Mouse (Mus musculus) neural tube, embryonic 15.5 days (tissue): Measurements from ENCODE around the gene Mxd3. TPM values are rescaled to one million over a fixed set of nuclear protein-coding genes. Genes with fewer than 3 reads are reported as not detected.

Experiments used
- ATAC-seq: fragments of 200-750 bp; cut with Nextera tagmentation; 2 replicates; pipeline ENCODE4 v1.8.0; 2017; ENCODE audit warnings: mild to moderate bottlenecking, moderate TSS enrichment, moderate library complexity; ENCODE audit not compliant: low FRiP score
- H3K27ac ChIP-seq: fragments of 300-500 bp; sonication (generic); replicated peaks from 2 replicates; pipeline ENCODE4 v1.5.1; 2015; ENCODE audit warnings: mild to moderate bottlenecking, inconsistent platforms
- H3K27me3 ChIP-seq: fragments of 300-500 bp; sonication (generic); replicated peaks from 2 replicates; pipeline ENCODE4 v1.6.1; 2015; ENCODE audit warnings: inconsistent platforms
- H3K36me3 ChIP-seq: fragments of 300-500 bp; sonication (generic); 2 replicates; pipeline ENCODE4 v1.6.1; 2015; ENCODE audit warnings: inconsistent platforms
- H3K4me1 ChIP-seq: fragments of 300-500 bp; sonication (generic); 2 replicates; pipeline ENCODE4 v1.6.1; 2015; ENCODE audit warnings: inconsistent platforms
- H3K4me2 ChIP-seq: fragments of 300-500 bp; sonication (generic); 2 replicates; pipeline ENCODE4 v1.6.1; 2015; ENCODE audit warnings: inconsistent platforms, mild to moderate bottlenecking, moderate library complexity
- H3K4me3 ChIP-seq: fragments of 300-500 bp; sonication (generic); replicated peaks from 2 replicates; pipeline ENCODE4 v1.5.1; 2015; ENCODE audit warnings: mild to moderate bottlenecking, inconsistent platforms
- H3K9ac ChIP-seq: fragments of 300-500 bp; sonication (generic); replicated peaks from 2 replicates; pipeline ENCODE4 v1.6.1; 2015; ENCODE audit warnings: mild to moderate bottlenecking, inconsistent platforms
- H3K9me3 ChIP-seq: fragments of 300-500 bp; sonication (generic); replicated peaks from 2 replicates; pipeline ENCODE4 v1.6.1; 2016; ENCODE audit warnings: inconsistent platforms
- WGBS: fragments of 180-500 bp; shearing (Covaris S2); methylation state at CpG from one replicate; pipeline ENCODE4 v1.1.7; 2015; ENCODE audit warnings: mixed read lengths; 5-methylcytosine and 5-hydroxymethylcytosine counted together
- polyA plus RNA-seq: library from polyadenylated mRNA; unstranded; fragments of >200 nt; fragmentation: Nextera tagmentation; extraction: Ambion mirVana; gene quantifications from 2 replicates; pipeline ENCODE4 v1.2.1, GENCODE M21; 2015

The Mxd3 gene
- polyA plus RNA-seq, 1 experiment from 2014 or later, result 9.3 TPM

DNA sequence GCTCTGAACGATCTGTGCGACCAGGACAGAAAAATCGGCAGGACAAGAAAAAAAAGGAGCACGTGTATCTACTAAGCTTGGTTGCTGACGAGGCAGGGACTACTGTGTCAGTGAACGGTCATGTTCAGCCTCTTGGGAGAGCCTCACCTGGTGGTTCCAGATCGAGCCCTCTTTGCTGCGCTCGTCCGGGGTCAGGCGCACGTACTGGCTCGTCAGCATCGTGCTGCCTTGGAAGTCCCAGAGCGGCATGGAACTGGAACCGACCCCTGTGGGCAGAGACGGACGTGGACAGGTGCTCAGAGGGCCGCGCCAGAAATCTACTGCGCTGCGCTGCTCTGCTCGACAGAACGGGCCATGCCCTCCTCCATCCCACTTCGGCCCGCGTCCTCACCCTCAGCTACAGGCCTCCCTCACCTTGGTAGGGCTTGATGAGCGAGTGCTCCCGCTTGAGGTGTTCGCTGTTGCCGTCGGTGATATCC, 32.4 kb upstream of the Mxd3 start:
- peaks cover 21% of the 10 kb centered on the region for H3K36me3 ChIP-seq
- peak; percentile 51 for ATAC-seq
- H3K9me3 ChIP-seq, result no peaks in the 10 kb centered on the region
- under 1% methylated on average over 32 of the region's 32 CpGs for WGBS
- peak overlapping the region; percentile 90 for H3K4me2 ChIP-seq
- H3K9ac ChIP-seq, result peak overlapping the region; percentile 89
- peak overlapping the region; percentile 98 for H3K4me3 ChIP-seq
- peaks cover 37% of the 10 kb centered on the region for H3K4me1 ChIP-seq
- H3K27me3 ChIP-seq, result peaks cover 8% of the 10 kb centered on the region
- H3K27ac ChIP-seq, result peak overlapping the region; percentile 87

DNA sequence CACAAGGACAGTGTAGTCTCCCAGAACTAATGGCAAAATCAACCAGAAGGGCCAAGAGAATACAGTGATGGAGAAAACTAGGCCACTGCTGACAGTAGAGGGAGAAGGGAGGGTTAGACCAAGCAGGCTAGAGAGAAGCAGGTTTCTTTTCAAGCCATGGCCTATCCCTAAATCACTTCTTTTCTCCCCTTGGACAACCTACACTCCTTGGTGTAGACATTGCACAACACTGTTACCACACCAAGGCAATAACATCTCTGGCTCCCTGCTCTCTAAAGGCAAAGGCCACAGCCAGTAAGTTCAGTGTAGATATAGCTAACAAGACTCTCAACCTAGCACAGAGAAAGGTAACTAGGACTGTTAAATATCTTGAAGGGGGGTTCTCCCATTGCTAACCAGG, 31.5 kb upstream of the Mxd3 start:
- H3K9me3 ChIP-seq, result no peaks in the 10 kb centered on the region
- H3K4me1 ChIP-seq, result peaks cover 37% of the 10 kb centered on the region
- ATAC-seq, result no peak
- H3K27ac ChIP-seq, result no peak overlapping the region
- H3K4me2 ChIP-seq, result peak overlapping the region; percentile 90
- H3K36me3 ChIP-seq, result peaks cover 21% of the 10 kb centered on the region
- peak overlapping the region; percentile 89; the same call in 1 of the 2 replicates for H3K9ac ChIP-seq
- peaks cover 5% of the 10 kb centered on the region for H3K27me3 ChIP-seq
- peak overlapping the region; percentile 98 for H3K4me3 ChIP-seq

DNA sequence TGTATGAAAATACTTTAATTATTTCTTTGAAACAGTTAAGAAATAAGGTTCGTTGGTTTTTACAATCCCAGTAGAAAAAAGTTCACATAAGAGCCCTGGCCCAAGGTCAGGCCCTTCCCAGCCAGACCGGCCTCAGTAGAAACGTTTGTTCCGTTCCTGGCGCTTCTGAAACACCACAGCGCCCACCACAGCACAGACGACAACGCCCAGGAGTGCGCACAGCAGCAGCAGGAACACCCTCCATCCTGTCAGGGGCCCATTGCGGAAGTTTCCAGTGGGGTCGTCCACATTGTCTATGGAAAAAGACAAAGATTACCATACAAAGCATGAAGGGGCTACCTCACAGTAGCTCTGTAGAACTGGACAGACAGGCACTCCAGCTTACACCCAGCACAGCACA, 17.1 kb upstream of the Mxd3 start:
- 90% methylated on average over 11 of the region's 11 CpGs for WGBS
- no peak for ATAC-seq
- peaks cover 78% of the 10 kb centered on the region for H3K36me3 ChIP-seq

DNA sequence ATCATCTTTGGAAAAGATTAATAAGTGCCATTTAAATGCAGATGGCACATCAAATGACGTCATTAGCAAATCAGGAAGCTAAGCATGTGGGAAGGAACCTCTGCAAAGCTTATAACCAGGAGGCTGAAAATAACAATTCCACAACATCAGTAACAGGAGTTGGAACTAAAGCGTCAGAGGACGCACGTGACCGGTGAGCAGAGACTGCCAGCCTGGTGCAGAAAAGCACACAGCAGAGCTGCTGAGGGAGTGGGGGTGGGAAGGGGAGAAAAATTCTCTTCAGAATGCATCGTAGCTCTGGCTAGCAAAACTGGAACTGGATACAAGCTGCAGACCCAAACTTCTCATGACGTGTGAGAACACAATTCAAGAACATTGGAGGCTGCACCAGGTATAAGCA, 14.7 kb upstream of the Mxd3 start:
- peaks cover 56% of the 10 kb centered on the region for H3K36me3 ChIP-seq
- 91% methylated on average over 7 of the region's 7 CpGs for WGBS
- no peak overlapping the region for H3K27ac ChIP-seq

More for the DNA sequence above, 17.1 kb upstream of the Mxd3 start:
- no peak overlapping the region for H3K27ac ChIP-seq
- H3K27me3 ChIP-seq, result no peaks in the 10 kb centered on the region
- no peaks in the 10 kb centered on the region for H3K9me3 ChIP-seq
- H3K9ac ChIP-seq, result no peak overlapping the region
- H3K4me1 ChIP-seq, result no peaks in the 10 kb centered on the region
- H3K4me2 ChIP-seq, result no peak overlapping the region
- H3K4me3 ChIP-seq, result no peak overlapping the region

DNA sequence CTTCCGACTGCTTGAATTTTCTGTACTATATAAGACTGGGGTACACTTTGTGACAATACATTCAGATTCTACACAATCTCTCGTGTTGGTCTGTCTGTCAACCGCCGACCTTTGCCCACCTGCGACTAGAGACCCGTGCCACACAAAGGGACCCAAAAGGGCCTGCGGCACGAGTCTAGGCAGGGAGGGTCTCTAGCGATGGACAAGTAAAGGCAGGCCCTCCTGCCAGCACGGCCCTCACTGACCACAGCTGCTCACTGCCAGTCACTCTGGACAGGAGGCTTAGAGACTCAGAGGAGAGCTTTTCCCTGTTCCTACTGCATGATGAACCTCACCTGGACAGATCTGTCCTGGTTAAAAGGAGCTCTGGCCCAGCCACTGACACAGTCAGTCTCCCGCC, 12.8 kb upstream of the Mxd3 start:
- Histone ChIP-seq H3K36me3 (peaks cover 39% of the 10 kb centered on the region), H3K9me3 (no peaks in the 10 kb centered on the region), H3K4me2 (no peak overlapping the region), H3K9ac (no peak overlapping the region), H3K27ac (no peak overlapping the region), H3K27me3 (no peaks in the 10 kb centered on the region), H3K4me1 (no peaks in the 10 kb centered on the region), H3K4me3 (no peak overlapping the region)
- no peak for ATAC-seq
- WGBS, result 54% methylated on average over 11 of the region's 11 CpGs

More for the DNA sequence above, 14.7 kb upstream of the Mxd3 start:
- H3K4me2 ChIP-seq, result no peak overlapping the region
- H3K4me3 ChIP-seq, result no peak overlapping the region
- H3K9me3 ChIP-seq, result no peaks in the 10 kb centered on the region
- no peaks in the 10 kb centered on the region for H3K4me1 ChIP-seq
- no peaks in the 10 kb centered on the region for H3K27me3 ChIP-seq
- no peak for ATAC-seq
- H3K9ac ChIP-seq, result no peak overlapping the region

DNA sequence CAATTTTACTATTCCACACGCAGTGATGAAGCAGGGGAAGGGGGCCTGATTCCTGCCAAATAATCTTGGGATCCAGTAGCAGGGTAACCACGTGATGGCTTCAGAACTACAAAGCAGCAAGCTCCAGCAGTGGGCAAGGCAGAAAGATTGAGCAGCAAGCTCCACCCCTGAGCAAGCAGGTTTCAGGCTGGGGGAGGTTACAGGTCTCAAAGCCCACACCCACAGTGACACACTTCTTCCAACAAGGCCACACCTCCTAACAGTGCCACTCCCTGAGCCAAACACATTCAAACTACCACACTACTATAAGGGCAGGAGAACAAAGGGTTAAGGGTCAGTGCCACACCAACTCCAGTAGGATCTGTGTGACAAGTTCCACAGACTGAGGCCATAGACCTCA, 9.6 kb upstream of the Mxd3 start:
- ATAC-seq, result no peak
- Histone ChIP-seq H3K9me3 (no peaks in the 10 kb centered on the region), H3K4me2 (no peak overlapping the region), H3K4me1 (no peaks in the 10 kb centered on the region), H3K27me3 (no peaks in the 10 kb centered on the region), H3K4me3 (no peak overlapping the region), H3K27ac (no peak overlapping the region), H3K36me3 (peaks cover 7% of the 10 kb centered on the region), H3K9ac (no peak overlapping the region)
- 43% methylated on average over 2 of the region's 2 CpGs for WGBS

DNA sequence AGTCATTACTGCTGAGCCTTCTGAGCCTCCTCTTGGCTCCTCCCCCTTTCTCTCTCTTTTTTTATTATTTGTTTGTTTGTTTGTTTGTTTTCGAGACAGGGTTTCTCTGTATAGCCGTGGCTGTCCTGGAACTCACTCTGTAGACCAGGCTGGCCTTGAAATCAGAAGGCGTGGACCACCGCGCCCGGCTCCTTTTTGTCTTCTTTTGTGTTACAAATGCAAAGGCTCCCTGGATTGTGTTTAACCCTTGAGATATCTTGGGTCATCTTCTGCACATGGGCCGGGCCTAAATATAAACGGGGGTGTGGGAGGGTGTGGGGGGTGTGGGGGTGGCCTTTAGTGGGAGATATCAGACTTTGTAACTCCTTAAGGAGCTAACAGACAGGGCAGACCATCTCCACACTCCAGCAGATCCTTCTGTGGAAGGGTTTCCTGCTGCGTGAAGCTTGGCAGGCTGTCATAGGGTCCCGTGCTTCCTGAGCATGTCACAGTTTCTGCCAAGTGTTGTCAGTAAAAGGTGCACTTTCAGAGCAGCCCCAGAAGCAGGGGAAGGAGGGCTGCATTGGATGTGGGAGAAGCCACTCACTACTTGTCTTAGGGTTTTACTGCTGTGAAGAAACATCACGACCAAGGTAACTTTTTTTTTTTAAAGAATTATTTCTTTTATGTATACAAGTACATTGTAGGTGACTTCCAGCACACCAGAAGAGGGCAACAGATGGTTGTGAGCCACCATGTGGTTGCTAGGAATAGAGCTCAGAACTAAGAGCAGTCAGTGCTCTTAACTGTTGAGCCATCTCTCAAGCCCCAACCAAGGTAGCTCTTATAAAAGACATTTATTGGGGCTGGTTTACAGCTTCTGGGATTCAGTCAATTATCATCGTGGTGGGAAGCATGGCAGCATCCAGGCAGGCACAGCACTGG, 8.8 kb upstream of the Mxd3 start:
- no peak overlapping the region for H3K9ac ChIP-seq
- H3K4me1 ChIP-seq, result no peaks in the 10 kb centered on the region
- no peak overlapping the region for H3K27ac ChIP-seq
- H3K36me3 ChIP-seq, result no peaks in the 10 kb centered on the region
- no peaks in the 10 kb centered on the region for H3K27me3 ChIP-seq
- H3K4me3 ChIP-seq, result no peak overlapping the region
- ATAC-seq, result no peak
- no peak overlapping the region for H3K4me2 ChIP-seq
- 61% methylated on average over 12 of the region's 12 CpGs for WGBS
- no peaks in the 10 kb centered on the region for H3K9me3 ChIP-seq

DNA sequence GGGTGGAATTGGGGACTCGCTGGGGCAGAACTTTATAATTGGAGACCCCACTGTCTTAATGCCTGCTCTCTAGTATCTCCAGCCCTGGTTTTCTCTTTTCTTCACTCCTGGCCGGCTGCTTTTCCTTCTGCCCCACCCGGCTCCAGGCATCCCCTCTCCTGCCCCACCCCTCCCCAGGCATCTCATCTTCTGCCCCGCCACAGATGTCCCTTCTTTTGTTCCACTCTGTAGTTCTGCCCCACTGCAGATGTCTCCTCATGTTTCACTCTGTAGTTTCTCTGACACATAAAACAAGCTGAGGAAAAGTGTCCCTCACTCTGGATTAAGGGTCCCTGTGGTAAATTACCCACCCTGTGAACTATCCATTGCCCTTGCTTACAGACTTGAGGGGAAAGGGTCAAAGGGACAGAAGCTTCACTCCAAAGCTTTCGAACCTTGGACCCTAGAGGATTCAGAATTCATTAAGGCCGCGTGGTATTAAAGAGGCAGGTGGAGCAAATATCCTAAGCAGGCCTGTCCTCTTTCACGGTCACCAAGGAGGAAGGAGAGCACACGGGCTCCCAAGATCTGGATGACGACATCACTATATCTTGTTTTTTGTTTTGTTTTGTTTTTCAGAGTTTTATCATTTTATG, 7.8 kb upstream of the Mxd3 start:
- Histone ChIP-seq H3K4me3 (no peak overlapping the region), H3K27ac (no peak overlapping the region), H3K4me1 (no peaks in the 10 kb centered on the region), H3K4me2 (no peak overlapping the region), H3K27me3 (no peaks in the 10 kb centered on the region), H3K9ac (no peak overlapping the region), H3K36me3 (no peaks in the 10 kb centered on the region), H3K9me3 (no peaks in the 10 kb centered on the region)
- 72% methylated on average over 10 of the region's 10 CpGs for WGBS
- no peak for ATAC-seq

DNA sequence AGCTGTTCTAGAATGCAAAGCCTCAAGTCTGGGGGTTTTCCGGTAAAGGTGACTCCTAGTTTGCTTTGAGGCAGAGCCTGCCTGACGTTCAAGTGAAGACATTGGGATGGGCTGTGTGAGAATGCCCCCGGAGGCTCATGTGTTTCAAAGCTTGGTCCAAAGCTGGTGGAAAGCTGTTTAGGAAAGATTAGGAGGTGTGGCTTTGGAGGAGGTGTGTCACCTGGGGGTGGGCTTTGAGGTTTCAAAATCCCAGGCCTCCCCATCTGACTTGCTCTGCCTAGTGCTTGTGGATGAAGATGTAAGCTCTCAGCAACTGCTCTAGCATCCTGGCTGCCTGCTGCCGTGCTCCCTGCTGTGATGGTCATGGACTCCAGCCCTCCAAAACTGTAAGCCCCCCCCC, 6.1 kb upstream of the Mxd3 start:
- Histone ChIP-seq H3K4me1 (peaks cover 3% of the 10 kb centered on the region), H3K36me3 (no peaks in the 10 kb centered on the region), H3K9me3 (no peaks in the 10 kb centered on the region), H3K27me3 (no peaks in the 10 kb centered on the region), H3K4me3 (no peak overlapping the region), H3K27ac (no peak overlapping the region), H3K9ac (no peak overlapping the region), H3K4me2 (no peak overlapping the region)
- ATAC-seq, result no peak
- WGBS, result 82% methylated on average over 4 of the region's 4 CpGs

DNA sequence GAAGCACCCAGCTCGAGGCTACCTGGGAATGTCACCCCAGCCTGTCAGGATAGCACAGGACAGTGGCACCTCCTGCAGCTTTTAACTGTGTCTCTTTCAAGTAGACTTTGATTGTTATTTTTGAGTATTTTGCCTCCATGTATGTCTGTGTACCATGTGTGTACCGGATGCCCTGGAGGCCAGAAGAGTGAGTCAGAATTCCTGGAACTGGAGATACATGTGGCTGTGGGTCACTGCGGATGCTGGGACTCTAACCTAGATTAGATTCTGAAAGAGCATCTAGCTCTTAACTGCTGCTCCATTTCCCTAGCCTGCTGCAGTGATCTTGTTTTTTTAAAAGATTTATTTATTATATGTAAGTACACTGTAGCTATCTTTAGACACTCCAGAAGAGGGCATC, 2.7 kb upstream of the Mxd3 start:
- 96% methylated on average over 3 of the region's 3 CpGs for WGBS
- Histone ChIP-seq H3K36me3 (no peaks in the 10 kb centered on the region), H3K27ac (no peak overlapping the region), H3K9me3 (no peaks in the 10 kb centered on the region), H3K27me3 (no peaks in the 10 kb centered on the region), H3K4me2 (no peak overlapping the region), H3K9ac (no peak overlapping the region), H3K4me1 (peaks cover 31% of the 10 kb centered on the region), H3K4me3 (no peak overlapping the region)
- ATAC-seq, result no peak

DNA sequence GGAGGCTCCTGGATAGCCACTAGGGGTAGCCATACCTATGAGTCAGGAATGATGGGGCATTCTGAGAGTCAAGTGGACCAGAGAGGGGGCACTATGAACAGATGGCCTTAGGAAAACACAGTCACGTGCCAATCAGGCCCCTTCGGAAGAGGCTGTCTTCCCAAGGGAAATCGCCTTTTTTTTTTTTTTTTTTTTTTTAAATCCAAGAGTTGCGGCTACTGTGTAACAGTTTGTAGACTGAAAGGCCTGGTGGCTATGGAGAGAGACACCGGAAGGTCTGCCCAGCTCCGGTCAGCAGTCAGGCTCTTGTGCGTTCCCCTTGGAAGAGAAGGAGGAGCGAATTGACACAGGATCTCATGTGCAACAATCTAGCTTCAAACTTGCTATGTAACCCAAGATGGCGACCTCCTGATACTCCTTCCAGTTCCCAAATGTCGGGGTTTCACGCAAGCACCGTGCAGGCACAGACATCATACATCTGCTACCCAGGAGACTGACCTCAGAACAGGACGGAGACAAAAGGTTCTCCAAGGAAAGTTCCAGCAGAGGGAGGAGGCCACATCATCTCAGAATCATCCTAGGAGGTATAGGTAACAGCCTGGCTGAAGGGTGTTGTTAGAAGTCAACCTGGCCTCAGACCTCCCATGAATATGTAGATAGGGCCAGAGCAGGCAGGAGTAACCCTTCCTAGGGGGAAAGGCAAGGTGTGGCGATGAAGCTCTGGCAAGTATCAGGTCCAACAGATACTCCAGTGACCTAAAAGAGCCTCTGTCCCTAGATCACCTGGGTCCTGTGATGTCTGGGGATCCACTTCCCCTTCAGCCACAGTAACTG, 1.2 kb upstream of the Mxd3 start:
- Histone ChIP-seq H3K27ac (peak overlapping the region; percentile 82), H3K27me3 (no peaks in the 10 kb centered on the region), H3K4me2 (peak overlapping the region; percentile 98), H3K9me3 (no peaks in the 10 kb centered on the region), H3K4me1 (peaks cover 37% of the 10 kb centered on the region), H3K9ac (peak overlapping the region; percentile 63), H3K4me3 (peak overlapping the region; percentile 83), H3K36me3 (peaks cover 5% of the 10 kb centered on the region)
- ATAC-seq, result no peak
- WGBS, result 49% methylated on average over 14 of the region's 14 CpGs
